Mouse (Mus musculus) heart, postnatal 0 days (tissue): ENCODE measurements at regions not wholly inside any gene's neighbourhood (a gene's known extent, or its start where the extent isn't known, plus 50 kb on each side); places are given as distances from the start of the nearest gene placed in this dataset.

Source experiments
- CTCF ChIP-seq: IDR thresholded peaks from 2 replicates; pipeline ENCODE4 v1.5.1; 2016; ENCODE audit warnings: antibody characterized with exemption, control low read depth, low read depth
- EP300 ChIP-seq: IDR thresholded peaks from 2 replicates; pipeline ENCODE4 v1.6.1; 2016; ENCODE audit warnings: antibody characterized with exemption, low read depth

GRCm38 (mm10) chrX:142585281-142585680 is 95.9 kb upstream of the Tmem164 start:
- TF ChIP-seq CTCF, result no peak
- no peak for TF ChIP-seq EP300
